Mouse (Mus musculus) cerebellum, adult 2 months (tissue): Measurements from ENCODE around the gene Lgals2. TPM values are rescaled to one million over a fixed set of nuclear protein-coding genes. Genes with fewer than 3 reads are reported as not detected.
A peak's percentile ranks its signal among the peaks of the same experiment; 100 is the strongest.

Experiments used
- DNase-seq, 2 experiments: peaks; one replicate each; pipeline ENCODE4 v3.0.0; 2021
- H3K27ac ChIP-seq: fragments of 200-500 bp; 2 replicates; pipeline ENCODE4 v1.5.1; 2012; ENCODE audit warnings: low read length, control low read depth, inconsistent platforms; ENCODE audit not compliant: insufficient read depth
- H3K27me3 ChIP-seq: fragments of 200-500 bp; 2 replicates; pipeline ENCODE4 v1.6.1; 2012; ENCODE audit warnings: inconsistent platforms, mild to moderate bottlenecking, low read length, moderate library complexity; ENCODE audit not compliant: control insufficient read depth, insufficient read depth
- H3K4me1 ChIP-seq: fragments of 200-500 bp; 2 replicates; pipeline ENCODE4 v1.6.1; 2011; ENCODE audit warnings: low read length; ENCODE audit not compliant: control insufficient read depth, insufficient read depth
- H3K4me3 ChIP-seq: fragments of 200-500 bp; replicated peaks from 2 replicates; pipeline ENCODE3; 2011; ENCODE audit warnings: mild to moderate bottlenecking, low read depth, low read length, control low read depth; ENCODE audit not compliant: insufficient read depth
- CTCF ChIP-seq: fragments of 200-500 bp; IDR thresholded peaks from 2 replicates; pipeline ENCODE4 v1.5.1; 2011; ENCODE audit warnings: low read depth, mild to moderate bottlenecking, control low read depth, low read length, moderate library complexity, borderline replicate concordance; ENCODE audit not compliant: insufficient read depth
- POLR2A ChIP-seq: fragments of 200-500 bp; IDR thresholded peaks from 2 replicates; pipeline ENCODE4 v1.6.1; 2011; ENCODE audit warnings: low read length, control low read depth, borderline replicate concordance; ENCODE audit not compliant: insufficient read depth
- WGBS: fragments of 180-500 bp; shearing (Covaris S2); methylation state at CpG from one replicate; pipeline ENCODE4 v1.1.7; 2018; 5-methylcytosine and 5-hydroxymethylcytosine counted together
- polyA plus RNA-seq: library from polyadenylated mRNA; depleted of rRNA; stranded (reverse); fragments of >200 nt; gene quantifications from 2 replicates; pipeline ENCODE4 v1.2.3, GENCODE M21; 2012; rRNA removed

The Lgals2 gene
- polyA plus RNA-seq, 1 experiment = 0.87 TPM

DNA sequence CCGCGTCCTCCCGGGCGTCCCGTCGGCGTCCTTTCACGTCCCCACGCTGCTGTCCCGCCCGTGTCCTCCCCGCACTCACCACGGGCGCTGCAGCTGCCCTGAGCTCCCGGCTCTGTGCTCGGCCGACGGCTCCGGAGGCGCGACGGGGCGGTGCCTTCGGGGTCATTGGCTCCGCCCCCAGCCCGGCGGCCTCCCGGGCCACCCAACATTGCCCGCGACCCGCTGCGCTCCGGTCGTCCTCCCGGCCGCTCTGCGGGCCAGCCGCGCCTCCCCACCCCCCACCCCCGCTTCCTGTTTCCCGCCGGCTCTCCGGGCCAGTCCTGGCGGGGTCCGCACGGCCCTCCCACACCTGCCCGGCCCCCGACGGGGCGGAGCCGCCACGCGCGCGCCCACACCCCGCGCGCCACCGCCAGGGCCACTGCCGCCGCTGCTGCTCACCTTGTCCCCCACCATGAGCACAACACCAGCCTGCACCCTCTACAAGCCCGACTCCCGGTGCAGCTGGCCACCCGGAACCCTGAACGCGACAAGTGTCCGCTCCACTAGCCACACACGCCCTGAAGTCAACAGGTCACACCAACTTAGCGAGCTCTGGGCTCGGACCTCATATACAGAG, 52.4 kb downstream of the Lgals2 start, which contains the start of gene Card10:
Gene Card10 (minus strand): TSS at position 267 of the 616 bp plus-strand sequence.
- WGBS = 6% methylated on average over 67 of the region's 70 CpGs
- Histone ChIP-seq H3K4me3 (peak within 1 kb of the TSS; percentile 25), H3K4me1 (peaks cover 6% of the 10 kb centered on the region), H3K27ac (no peak within 1 kb of the TSS), H3K27me3 (no peaks in the 10 kb centered on the region; the same call in 1 of the 2 replicates)
- TF ChIP-seq POLR2A (no peak), CTCF (no peak)
- no peak for DNase-seq

GRCm38 (mm10) chr15:78801971-78802741, 53.2 kb downstream of the Lgals2 start:
- TF ChIP-seq CTCF = no peak
- DNase-seq = no peak
- Histone ChIP-seq H3K4me1 (peaks cover 6% of the 10 kb centered on the region), H3K4me3 (peak overlapping the region; percentile 25), H3K27ac (no peak overlapping the region), H3K27me3 (no peaks in the 10 kb centered on the region; the same call in 1 of the 2 replicates)
- 6% methylated on average over 59 of the region's 67 CpGs for whole genome bisulfite sequencing

GRCm38 (mm10) chr15:78801571-78801970, 53.8 kb downstream of the Lgals2 start:
- WGBS = 77% methylated on average over 9 of the region's 9 CpGs
- DNase-seq = no peak
- H3K4me1 ChIP-seq = no peaks in the 10 kb centered on the region; the same call in none of the 2 replicates
- TF ChIP-seq POLR2A (no peak), CTCF (no peak)
- H3K4me3 ChIP-seq = no peak overlapping the region
- no peaks in the 10 kb centered on the region; the same call in 1 of the 2 replicates for H3K27me3 ChIP-seq
- no peak overlapping the region for H3K27ac ChIP-seq

Other genes with a start within 250 kb of the Lgals2 start
- gene Elfn2, start 136.8 kb downstream of the Lgals2 start, polyA plus RNA-seq = 18.0 and 20.6 TPM in 2 replicates
- gene Mfng, start 82.1 kb downstream of the Lgals2 start, polyA plus RNA-seq = 3.8 and 4.4 TPM in 2 replicates
- gene Card10, start 52.5 kb downstream of the Lgals2 start, polyA plus RNA-seq = 7.1 and 8.2 TPM in 2 replicates
- gene Cdc42ep1, start 12.9 kb downstream of the Lgals2 start, polyA plus RNA-seq = 73.2 and 77.3 TPM in 2 replicates
- gene Gga1, start 21.7 kb upstream of the Lgals2 start, polyA plus RNA-seq = 80.8 and 82.5 TPM in 2 replicates
- 0.10 TPM in 2 replicates for gene Gm49510, start 44.1 kb upstream of the Lgals2 start, polyA plus RNA-seq
- gene Sh3bp1, start 44.2 kb upstream of the Lgals2 start, polyA plus RNA-seq = 25.8 and 28.2 TPM in 2 replicates
- gene Pdxp, start 58.4 kb upstream of the Lgals2 start, polyA plus RNA-seq = 204 and 211 TPM in 2 replicates
- 64.7 and 71.7 TPM in 2 replicates for gene Lgals1, start 71.2 kb upstream of the Lgals2 start, polyA plus RNA-seq
- gene Nol12, start 79.4 kb upstream of the Lgals2 start, polyA plus RNA-seq = 30.7 and 34.4 TPM in 2 replicates
- gene Triobp, start 92.2 kb upstream of the Lgals2 start, polyA plus RNA-seq = 35.3 and 39.4 TPM in 2 replicates
- 197 and 242 TPM in 2 replicates for gene H1f0, start 172.9 kb upstream of the Lgals2 start, polyA plus RNA-seq
- gene Galr3, start 186.4 kb upstream of the Lgals2 start, polyA plus RNA-seq = 0.11 and 0.26 TPM in 2 replicates
- gene Ankrd54, start 207.4 kb upstream of the Lgals2 start, polyA plus RNA-seq = 40.7 and 42.8 TPM in 2 replicates
- 88.1 and 93.0 TPM in 2 replicates for gene Eif3l, start 219.7 kb upstream of the Lgals2 start, polyA plus RNA-seq